Mouse (Mus musculus) testis, adult 2 months (tissue): Measurements from ENCODE around the gene Plaur.

Source experiments
- CTCF ChIP-seq: fragments of 200-500 bp; IDR thresholded peaks from 2 replicates; pipeline ENCODE4 v1.5.1; 2012; ENCODE audit warnings: low read depth, mild to moderate bottlenecking, inconsistent platforms, low read length, moderate library complexity; ENCODE audit not compliant: control insufficient read depth, insufficient read depth, insufficient replicate concordance
- POLR2A ChIP-seq: fragments of 200-500 bp; IDR thresholded peaks from 2 replicates; pipeline ENCODE4 v1.6.1; 2012; ENCODE audit warnings: low read depth, mild to moderate bottlenecking, inconsistent platforms, low read length, moderate library complexity; ENCODE audit not compliant: control insufficient read depth

DNA sequence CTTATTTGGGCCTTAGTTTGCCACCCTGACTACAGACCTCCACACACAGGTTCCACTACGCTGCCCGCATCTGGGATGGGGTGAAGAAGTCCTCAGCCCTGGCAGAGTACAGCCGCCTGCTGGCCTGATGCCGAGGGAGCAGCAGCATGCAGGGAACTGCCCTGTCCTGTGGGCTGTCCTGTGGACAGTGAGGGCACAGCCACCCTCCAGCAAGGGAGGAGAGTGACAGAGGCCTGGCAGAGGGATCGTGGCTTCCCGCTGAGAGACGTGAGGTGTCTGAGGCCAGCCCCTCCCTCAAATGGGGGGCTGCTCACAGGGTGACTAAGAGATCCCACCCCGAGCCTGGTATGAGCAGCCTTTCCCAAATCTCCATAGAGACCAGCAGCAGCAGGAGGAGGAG lies 40.0 kb upstream of the Plaur start:
- TF ChIP-seq CTCF (no peak), POLR2A (no peak)
